Mouse (Mus musculus) limb, embryonic 12.5 days (tissue): ENCODE measurements at regions not wholly inside any gene's neighbourhood (a gene's known extent, or its start where the extent isn't known, plus 50 kb on each side); places are given as distances from the start of the nearest gene placed in this dataset.
A peak's percentile ranks its signal among the peaks of the same experiment; 100 is the strongest.

Source experiments
- ATAC-seq: fragments of 200-750 bp; cut with Nextera tagmentation; 2 replicates; pipeline ENCODE4 v1.8.0; 2017; ENCODE audit warnings: low read depth, moderate TSS enrichment; ENCODE audit not compliant: insufficient number of reproducible peaks, insufficient read depth, low FRiP score, low TSS enrichment
- H3K27ac ChIP-seq: fragments of 300-500 bp; sonication (generic); 2 replicates; pipeline ENCODE4 v1.5.1; 2016; ENCODE audit warnings: mild to moderate bottlenecking, moderate library complexity
- H3K27me3 ChIP-seq: fragments of 300-500 bp; sonication (generic); 2 replicates; pipeline ENCODE4 v1.6.1; 2016; ENCODE audit warnings: mild to moderate bottlenecking, moderate library complexity
- H3K36me3 ChIP-seq: fragments of 300-500 bp; sonication (generic); 2 replicates; pipeline ENCODE4 v1.6.1; 2016; ENCODE audit warnings: mild to moderate bottlenecking, moderate library complexity
- H3K4me1 ChIP-seq: fragments of 300-500 bp; sonication (generic); replicated peaks from 2 replicates; pipeline ENCODE4 v1.6.1; 2016
- H3K4me2 ChIP-seq: fragments of 300-500 bp; sonication (generic); 2 replicates; pipeline ENCODE4 v1.6.1; 2016; ENCODE audit warnings: mild to moderate bottlenecking, moderate library complexity
- H3K4me3 ChIP-seq: fragments of 300-500 bp; sonication (generic); replicated peaks from 2 replicates; pipeline ENCODE4 v1.5.1; 2016; ENCODE audit warnings: mild to moderate bottlenecking
- H3K9ac ChIP-seq: fragments of 300-500 bp; sonication (generic); replicated peaks from 2 replicates; pipeline ENCODE4 v1.6.1; 2016; ENCODE audit warnings: mild to moderate bottlenecking, moderate library complexity
- H3K9me3 ChIP-seq: fragments of 300-500 bp; sonication (generic); 2 replicates; pipeline ENCODE4 v1.6.1; 2016; ENCODE audit warnings: mild to moderate bottlenecking, moderate library complexity
- WGBS: fragments of 180-500 bp; shearing (Covaris S2); methylation state at CpG from one replicate; pipeline ENCODE4 v1.1.7; 2016; 5-methylcytosine and 5-hydroxymethylcytosine counted together

- no peak overlapping the region for H3K4me3 ChIP-seq
- no peaks in the 10 kb centered on the region for H3K36me3 ChIP-seq
- no peak for ATAC-seq
- 0 out of 2 replicates have a peak, but pooled peaks cover 7% of the 10 kb centered on the region for H3K4me1 ChIP-seq
- no peak overlapping the region for H3K27ac ChIP-seq
- H3K27me3 ChIP-seq, result no peaks in the 10 kb centered on the region
- WGBS, result 75% methylated on average over 5 of the region's 5 CpGs
- H3K9me3 ChIP-seq, result no peaks in the 10 kb centered on the region
- H3K4me2 ChIP-seq, result no peak overlapping the region
- H3K9ac ChIP-seq, result no peak overlapping the region
Measured at GRCm38 (mm10) chr3:143158568-143158967, 276.8 kb upstream of the Pkn2 start.

DNA sequence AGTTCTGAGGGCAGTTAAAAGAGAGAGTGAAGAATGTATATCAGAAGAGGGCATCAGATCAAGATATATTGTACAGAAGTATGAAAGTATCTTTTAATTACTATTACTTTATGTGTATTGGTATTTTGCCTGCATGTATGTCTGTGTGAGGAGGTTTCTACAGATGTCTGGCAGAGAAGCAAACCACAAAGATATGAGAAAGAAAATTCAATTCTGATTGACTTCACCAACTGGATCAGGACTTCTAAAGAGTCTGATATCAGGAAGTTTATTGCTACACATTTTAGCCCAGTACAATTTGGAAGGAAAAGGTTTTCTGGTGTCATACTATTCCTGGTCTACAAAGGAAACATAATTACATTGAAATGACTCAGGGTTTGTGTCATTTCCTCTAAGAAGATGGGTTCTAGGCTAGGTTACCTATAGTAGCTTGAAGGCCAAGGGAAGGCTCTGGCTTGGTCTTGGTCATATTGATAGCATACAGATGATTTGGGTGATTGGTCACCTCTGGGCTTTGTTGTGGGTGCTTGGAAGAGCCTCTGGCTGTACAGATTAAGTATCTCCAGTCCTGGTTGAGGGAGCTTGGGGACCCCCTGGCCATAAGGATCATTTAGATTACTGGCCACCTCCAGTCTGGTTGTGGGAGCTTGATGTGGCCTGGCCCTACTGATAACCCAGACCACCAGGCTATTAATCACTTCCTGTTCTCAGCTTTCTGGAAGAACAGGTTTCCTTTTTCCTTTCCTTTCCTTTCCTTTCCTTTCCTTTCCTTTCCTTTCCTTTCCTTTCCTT lies 275.1 kb upstream of the Pkn2 start:
- Histone ChIP-seq H3K4me3 (no peak overlapping the region), H3K9me3 (no peaks in the 10 kb centered on the region), H3K36me3 (no peaks in the 10 kb centered on the region), H3K4me1 (no peaks in the 10 kb centered on the region), H3K27ac (no peak overlapping the region), H3K4me2 (no peak overlapping the region), H3K27me3 (no peaks in the 10 kb centered on the region), H3K9ac (no peak overlapping the region)
- no peak for ATAC-seq

GRCm38 (mm10) chr3:143156174-143156573 lies 274.4 kb upstream of the Pkn2 start:
- H3K36me3 ChIP-seq, result no peaks in the 10 kb centered on the region
- H3K9ac ChIP-seq, result no peak overlapping the region
- ATAC-seq, result no peak
- no peak overlapping the region for H3K4me3 ChIP-seq
- no peak overlapping the region for H3K4me2 ChIP-seq
- WGBS, result 58% methylated on average over 1 of the region's 1 CpGs
- H3K27ac ChIP-seq, result no peak overlapping the region
- H3K4me1 ChIP-seq, result no peaks in the 10 kb centered on the region
- no peaks in the 10 kb centered on the region for H3K27me3 ChIP-seq
- no peaks in the 10 kb centered on the region for H3K9me3 ChIP-seq

DNA sequence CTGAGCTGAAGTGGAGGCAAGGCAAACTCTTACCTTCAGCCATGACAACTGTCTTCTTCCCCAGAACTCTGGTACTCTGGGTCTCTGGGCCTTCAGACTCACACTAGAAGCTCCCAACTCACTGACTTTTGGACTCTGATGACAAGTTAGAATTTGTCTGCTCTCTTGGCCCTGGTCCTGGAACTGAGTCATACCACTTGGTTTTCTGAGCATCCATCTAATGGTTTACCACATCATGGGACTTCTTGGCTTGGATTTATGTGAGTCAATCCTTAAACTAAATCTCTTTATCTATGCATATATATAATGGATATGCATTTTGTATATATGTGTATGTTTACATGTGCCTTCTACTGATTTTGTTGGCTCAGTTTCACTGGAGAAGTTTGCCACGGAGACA lies 273.8 kb upstream of the Pkn2 start:
- Histone ChIP-seq H3K9me3 (no peaks in the 10 kb centered on the region), H3K4me2 (no peak overlapping the region), H3K4me3 (no peak overlapping the region), H3K36me3 (no peaks in the 10 kb centered on the region), H3K27me3 (no peaks in the 10 kb centered on the region), H3K27ac (no peak overlapping the region), H3K4me1 (no peaks in the 10 kb centered on the region), H3K9ac (no peak overlapping the region)
- ATAC-seq, result no peak
- WGBS, result 88% methylated on average over 1 of the region's 1 CpGs

DNA sequence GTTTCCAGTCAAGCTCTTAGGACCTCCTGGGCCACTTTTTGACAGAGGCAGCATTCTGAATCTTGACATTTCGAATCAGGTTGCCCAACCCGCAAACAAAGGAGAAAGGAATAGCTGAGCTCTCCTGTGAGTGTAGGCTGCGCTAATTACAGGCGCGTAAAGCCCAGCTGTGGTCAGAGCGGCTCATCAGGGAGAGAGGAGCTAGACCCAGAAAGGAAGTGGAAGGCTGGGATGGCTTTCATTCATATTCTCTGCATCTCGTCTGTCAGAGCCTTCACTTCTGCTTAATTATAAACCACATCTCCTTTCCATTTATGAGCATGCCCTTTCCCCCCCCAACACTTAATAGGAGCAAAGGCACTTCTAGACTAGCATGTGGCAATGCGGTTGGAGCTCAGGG lies 265.7 kb upstream of the Pkn2 start:
- WGBS, result 61% methylated on average over 8 of the region's 8 CpGs
- Histone ChIP-seq H3K9ac (no peak overlapping the region), H3K9me3 (no peaks in the 10 kb centered on the region), H3K27me3 (no peaks in the 10 kb centered on the region), H3K4me2 (no peak overlapping the region), H3K4me3 (no peak overlapping the region), H3K4me1 (0 out of 2 replicates have a peak, but pooled peaks cover 8% of the 10 kb centered on the region), H3K27ac (no peak overlapping the region), H3K36me3 (no peaks in the 10 kb centered on the region)
- ATAC-seq, result no peak

DNA sequence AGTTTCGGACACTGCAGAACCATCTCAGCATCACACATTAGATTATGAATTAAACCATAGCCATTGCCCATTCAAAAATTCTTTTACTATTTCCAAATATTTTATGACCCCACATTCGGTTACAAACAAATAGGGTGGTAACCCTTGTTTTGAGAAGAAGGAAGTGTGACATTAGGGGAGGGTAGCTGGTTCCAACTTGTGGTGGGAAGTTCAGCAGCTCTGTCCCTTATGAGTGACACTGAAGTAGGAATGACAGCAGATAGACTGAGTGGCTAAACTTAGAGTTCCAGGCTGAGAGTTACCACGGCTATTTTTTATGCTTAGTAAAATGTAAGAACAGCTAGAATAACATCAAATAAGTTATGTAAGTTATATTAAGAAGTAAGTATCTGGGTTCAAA lies 257.1 kb upstream of the Pkn2 start:
- no peak overlapping the region for H3K9ac ChIP-seq
- H3K4me1 ChIP-seq, result peaks cover under 1% of the 10 kb centered on the region; the same call in 1 of the 2 replicates
- H3K27me3 ChIP-seq, result no peaks in the 10 kb centered on the region
- no peaks in the 10 kb centered on the region for H3K36me3 ChIP-seq
- 84% methylated on average over 3 of the region's 3 CpGs for WGBS
- H3K4me3 ChIP-seq, result no peak overlapping the region
- no peak overlapping the region for H3K4me2 ChIP-seq
- H3K9me3 ChIP-seq, result no peaks in the 10 kb centered on the region
- H3K27ac ChIP-seq, result no peak overlapping the region
- no peak for ATAC-seq

DNA sequence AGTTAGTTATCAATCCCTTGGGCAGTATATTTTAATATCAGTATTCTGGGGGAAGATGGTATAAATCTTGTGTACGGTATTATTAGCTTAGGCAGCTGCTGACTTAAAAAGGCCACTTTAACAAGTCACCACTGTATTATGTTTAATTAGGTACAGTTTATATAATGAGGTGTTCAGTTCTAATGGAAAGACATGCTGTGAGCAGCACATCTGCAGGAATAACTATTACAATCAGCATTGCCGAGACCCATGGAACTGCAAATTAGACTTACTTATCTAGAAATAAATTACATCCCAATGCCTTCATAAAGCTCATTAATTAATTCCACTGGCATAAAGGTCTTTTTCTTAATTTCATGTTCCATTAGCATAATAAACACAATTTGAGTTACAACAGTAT lies 252.7 kb upstream of the Pkn2 start:
- no peaks in the 10 kb centered on the region for H3K9me3 ChIP-seq

DNA sequence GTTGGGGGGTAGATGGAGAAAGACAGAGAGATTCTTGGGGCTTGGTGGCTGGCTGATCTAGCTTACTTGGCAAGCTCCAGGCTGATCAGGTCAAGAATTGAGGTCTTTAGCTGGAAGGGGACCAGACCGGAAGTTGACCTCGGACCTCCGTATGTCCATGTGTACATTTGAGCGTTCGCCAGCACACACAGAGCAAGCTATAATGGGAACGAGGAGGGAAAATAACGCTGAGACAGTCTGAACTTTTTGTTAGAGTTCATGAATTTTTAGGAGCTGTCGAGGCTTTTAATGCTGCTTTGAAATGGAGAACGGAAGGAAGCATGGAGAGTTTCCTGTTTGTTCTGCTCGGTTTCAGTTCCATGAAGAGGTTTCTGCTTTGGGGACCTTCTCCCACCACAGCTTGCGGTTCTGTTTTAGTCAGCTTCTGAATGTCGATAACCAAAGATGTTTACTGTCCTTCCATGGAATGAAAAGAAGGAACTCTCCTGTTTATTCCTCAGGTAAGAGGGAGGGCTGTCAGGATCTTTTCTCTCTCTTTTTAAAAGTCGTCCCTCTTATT lies 226.0 kb upstream of the Pkn2 start:
- H3K36me3 ChIP-seq, result no peaks in the 10 kb centered on the region
- ATAC-seq, result no peak
- WGBS, result 61% methylated on average over 13 of the region's 13 CpGs
- H3K9ac ChIP-seq, result no peak overlapping the region
- peaks cover 13% of the 10 kb centered on the region for H3K4me1 ChIP-seq
- H3K27me3 ChIP-seq, result no peaks in the 10 kb centered on the region
- H3K4me2 ChIP-seq, result no peak overlapping the region
- H3K9me3 ChIP-seq, result no peaks in the 10 kb centered on the region
- no peak overlapping the region for H3K27ac ChIP-seq
- H3K4me3 ChIP-seq, result no peak overlapping the region

More for the DNA sequence above, 252.7 kb upstream of the Pkn2 start:
- no peak overlapping the region for H3K4me3 ChIP-seq
- H3K9ac ChIP-seq, result no peak overlapping the region
- H3K4me2 ChIP-seq, result no peak overlapping the region
- 46% methylated on average over 2 of the region's 2 CpGs for WGBS
- H3K27me3 ChIP-seq, result no peaks in the 10 kb centered on the region
- no peaks in the 10 kb centered on the region for H3K36me3 ChIP-seq
- no peaks in the 10 kb centered on the region for H3K4me1 ChIP-seq
- H3K27ac ChIP-seq, result no peak overlapping the region
- ATAC-seq, result no peak

DNA sequence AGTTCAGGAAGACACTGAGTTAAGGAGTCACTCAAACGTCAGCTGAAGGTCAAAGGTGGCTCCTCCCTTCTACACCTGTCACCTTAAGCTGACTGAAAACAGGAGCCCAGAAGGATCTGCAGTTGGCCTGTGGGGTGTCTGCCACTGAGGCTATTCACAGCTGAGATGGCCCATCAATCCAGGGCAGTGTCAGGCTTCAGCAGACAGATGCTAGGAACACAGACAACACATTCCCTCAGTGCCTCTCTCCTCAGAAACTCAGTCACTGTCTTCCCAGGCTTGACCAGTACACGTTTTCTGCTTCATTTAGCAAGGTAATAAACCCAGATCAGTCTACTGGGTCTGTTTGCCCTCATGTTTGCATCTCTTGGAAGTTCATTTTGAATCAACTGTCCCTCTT lies 222.9 kb upstream of the Pkn2 start:
- Histone ChIP-seq H3K27ac (no peak overlapping the region), H3K9me3 (no peaks in the 10 kb centered on the region), H3K4me2 (no peak overlapping the region), H3K4me3 (no peak overlapping the region), H3K4me1 (peaks cover 30% of the 10 kb centered on the region), H3K9ac (no peak overlapping the region), H3K36me3 (no peaks in the 10 kb centered on the region), H3K27me3 (peaks cover 6% of the 10 kb centered on the region; the same call in 1 of the 2 replicates)
- WGBS, result 11% methylated on average over 2 of the region's 2 CpGs
- no peak for ATAC-seq

- H3K4me3 ChIP-seq, result no peak overlapping the region
- no peak overlapping the region for H3K4me2 ChIP-seq
- H3K4me1 ChIP-seq, result peaks cover 38% of the 10 kb centered on the region
- WGBS, result 10% methylated on average over 3 of the region's 3 CpGs
- H3K9me3 ChIP-seq, result no peaks in the 10 kb centered on the region
- ATAC-seq, result peak; percentile 55
- no peak overlapping the region for H3K27ac ChIP-seq
- no peaks in the 10 kb centered on the region for H3K36me3 ChIP-seq
- peaks cover 12% of the 10 kb centered on the region; the same call in 1 of the 2 replicates for H3K27me3 ChIP-seq
- no peak overlapping the region for H3K9ac ChIP-seq
Measured at GRCm38 (mm10) chr3:143103333-143103732, 221.5 kb upstream of the Pkn2 start.

DNA sequence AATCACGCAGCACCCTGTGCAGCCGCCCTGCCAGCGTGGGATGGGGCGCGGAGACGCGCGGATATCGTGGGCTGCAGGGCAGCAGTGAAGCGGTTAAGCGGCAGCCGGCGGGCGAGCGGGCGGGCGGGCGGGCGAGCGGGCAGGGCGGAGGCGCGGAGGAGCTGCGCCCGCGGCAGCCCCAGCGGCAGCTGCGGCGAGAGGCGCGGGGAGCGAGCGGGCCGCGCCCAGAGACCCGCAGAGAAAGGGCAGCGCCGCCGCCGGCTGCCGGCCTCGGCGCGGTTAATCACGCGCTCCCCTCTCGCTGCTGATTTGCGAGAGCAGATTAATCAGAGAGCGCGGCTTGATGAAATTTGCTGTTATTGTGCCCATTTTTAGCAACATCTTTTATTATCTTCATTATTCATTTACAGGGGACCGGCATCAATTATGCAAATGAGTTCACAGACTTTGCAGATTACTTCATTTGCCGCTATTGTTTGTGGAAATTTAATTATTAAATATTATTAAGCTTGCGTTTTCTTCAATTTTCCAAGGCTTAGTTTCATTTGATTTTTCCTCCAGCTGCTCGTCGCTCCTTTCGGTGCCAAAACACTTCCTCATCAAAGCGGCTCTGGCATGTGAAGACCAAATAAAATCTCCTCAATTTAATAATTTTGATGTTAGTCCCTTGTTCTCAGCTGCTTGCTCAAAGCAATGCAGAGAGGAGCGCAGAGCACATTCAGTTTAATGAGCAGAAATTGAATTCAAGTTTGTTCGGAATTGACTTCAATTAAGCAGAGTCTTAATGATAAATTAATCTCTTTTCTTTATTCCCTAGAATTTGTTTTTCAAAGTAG lies 219.2 kb upstream of the Pkn2 start:
- Histone ChIP-seq H3K36me3 (no peaks in the 10 kb centered on the region), H3K4me2 (peak overlapping the region; percentile 86), H3K9me3 (no peaks in the 10 kb centered on the region), H3K9ac (peak overlapping the region; percentile 61), H3K4me3 (peak overlapping the region; percentile 51), H3K4me1 (peaks cover 38% of the 10 kb centered on the region), H3K27ac (no peak overlapping the region), H3K27me3 (peaks cover 12% of the 10 kb centered on the region; the same call in 1 of the 2 replicates)
- WGBS, result 3% methylated on average over 50 of the region's 59 CpGs
- no peak for ATAC-seq
